Mouse (Mus musculus) monocyte, adult 2 months (primary cell): Measurements from ENCODE around the gene Sesn2.

Source experiments
- DNase-seq, 2 experiments: peaks; one replicate each; pipeline ENCODE4 v3.0.0; 2022; ENCODE audit warnings: low spot score in 2 of 2, low read depth in 1 of 2

The Sesn2 gene

DNA sequence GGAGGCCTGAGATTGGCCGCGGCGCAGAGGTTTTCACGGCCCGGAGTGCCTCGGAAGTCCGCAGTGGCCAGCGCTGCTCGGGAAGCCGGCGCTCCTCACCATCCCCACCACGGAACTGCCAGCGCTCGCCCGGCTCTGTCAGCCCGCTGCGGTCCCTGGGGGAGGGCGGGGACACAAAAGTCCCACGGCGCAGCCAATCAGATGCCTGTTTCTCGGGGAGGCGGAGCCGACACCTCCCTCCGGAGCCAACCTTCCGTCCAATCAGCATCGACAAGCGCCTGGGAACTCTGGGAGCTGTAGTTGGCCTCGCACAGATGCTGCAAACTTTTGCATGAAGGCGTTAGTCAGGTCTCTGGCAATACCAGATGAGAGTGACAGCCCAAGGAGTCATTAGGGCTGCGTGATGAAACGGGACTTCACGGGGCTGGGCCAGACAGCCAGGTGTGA, at the start of gene Sesn2:
TSS of gene Sesn2 (minus strand) at position 150 of the 447 bp plus-strand sequence.
- peak; percentile 94 to 95 for DNase-seq

DNA sequence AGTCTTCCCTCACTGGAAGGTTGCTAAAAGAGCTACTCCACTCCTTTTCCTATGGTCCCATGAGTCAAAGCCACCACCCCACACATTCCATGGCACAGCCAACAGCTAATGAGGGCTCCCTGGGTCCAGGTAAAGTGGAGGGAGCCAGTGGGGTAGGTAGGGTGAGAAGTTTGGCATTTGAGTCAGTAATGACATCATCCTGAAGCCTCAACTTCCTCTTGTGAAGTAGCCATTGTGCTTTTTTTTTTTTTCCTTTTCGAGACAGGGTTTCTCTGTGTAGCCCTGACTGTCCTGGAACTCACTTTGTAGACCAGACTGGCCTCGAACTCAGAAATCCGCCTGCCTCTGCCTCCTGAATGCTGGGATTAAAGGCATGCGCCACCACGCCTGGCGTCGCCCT, 45.2 kb upstream of the Sesn2 start:
- DNase-seq: peak in 1 of 2 experiments; percentile 10

DNA sequence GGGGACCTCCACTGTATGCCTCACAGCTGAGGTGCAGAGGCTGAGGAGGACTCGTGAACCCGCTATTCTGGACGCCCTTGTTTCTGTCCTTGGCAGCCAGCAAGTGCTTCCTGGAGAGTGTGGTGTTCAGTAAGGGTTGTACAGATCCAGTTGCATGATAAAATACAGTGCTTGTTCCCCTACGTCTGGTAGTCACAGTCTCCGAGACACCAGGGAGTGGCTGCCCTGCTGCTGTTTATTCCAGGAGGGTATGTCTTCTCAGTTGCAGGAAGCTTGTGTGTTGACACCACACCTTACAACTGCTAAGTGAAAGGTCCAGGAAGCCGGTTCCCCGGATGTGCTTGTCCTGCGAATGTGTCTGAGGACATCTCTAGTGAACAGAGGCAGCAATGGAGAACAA, 44.4 kb upstream of the Sesn2 start:
- no peak for DNase-seq

DNA sequence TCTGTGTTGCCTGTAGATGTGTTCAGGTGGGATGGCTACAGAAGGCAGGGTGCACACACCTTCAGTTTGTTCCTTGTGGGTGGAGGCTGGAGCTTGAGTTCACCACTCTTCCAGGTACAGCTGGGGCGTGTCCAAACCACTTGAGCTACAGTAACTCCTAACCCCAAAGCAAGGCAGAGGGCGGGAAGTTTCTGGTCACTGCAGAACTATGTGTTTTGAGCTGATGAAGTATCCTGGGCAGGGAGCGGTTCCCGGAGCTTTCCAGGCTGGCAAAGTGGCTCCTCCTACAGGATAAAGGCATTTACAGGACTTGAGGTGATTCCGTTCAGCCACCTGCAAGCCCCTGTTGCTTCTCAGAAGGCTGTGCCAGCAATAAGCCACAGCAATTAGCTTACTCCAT, 43.9 kb upstream of the Sesn2 start:
- DNase-seq: no peak

GRCm38 (mm10) chr4:132545851-132546250, 35.5 kb upstream of the Sesn2 start:
- DNase-seq: no peak

DNA sequence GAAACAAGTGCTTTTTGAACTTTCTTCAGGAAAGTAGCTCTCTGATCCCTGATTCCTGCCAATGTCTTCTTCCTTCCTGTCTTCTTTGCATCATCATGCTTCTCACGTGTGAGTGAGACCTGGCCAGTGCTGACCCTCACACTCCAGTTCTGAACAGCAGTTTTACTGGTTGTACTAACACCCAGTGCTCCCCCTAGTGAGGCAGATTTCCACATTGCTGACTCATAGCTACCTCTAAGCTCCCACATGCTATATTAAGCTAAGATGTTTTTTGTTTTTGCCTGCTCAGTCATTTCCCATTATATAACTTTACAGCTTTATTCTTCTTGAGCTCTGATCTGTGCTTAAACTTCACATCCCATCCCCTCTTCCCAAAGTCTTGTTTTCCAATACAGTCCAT, 32.4 kb upstream of the Sesn2 start:
- DNase-seq: no peak

GRCm38 (mm10) chr4:132541413-132541812, 31.1 kb upstream of the Sesn2 start:
- no peak for DNase-seq

- no peak for DNase-seq
These were observed 29.2 kb upstream of the Sesn2 start for GRCm38 (mm10) chr4:132539481-132539880.

DNA sequence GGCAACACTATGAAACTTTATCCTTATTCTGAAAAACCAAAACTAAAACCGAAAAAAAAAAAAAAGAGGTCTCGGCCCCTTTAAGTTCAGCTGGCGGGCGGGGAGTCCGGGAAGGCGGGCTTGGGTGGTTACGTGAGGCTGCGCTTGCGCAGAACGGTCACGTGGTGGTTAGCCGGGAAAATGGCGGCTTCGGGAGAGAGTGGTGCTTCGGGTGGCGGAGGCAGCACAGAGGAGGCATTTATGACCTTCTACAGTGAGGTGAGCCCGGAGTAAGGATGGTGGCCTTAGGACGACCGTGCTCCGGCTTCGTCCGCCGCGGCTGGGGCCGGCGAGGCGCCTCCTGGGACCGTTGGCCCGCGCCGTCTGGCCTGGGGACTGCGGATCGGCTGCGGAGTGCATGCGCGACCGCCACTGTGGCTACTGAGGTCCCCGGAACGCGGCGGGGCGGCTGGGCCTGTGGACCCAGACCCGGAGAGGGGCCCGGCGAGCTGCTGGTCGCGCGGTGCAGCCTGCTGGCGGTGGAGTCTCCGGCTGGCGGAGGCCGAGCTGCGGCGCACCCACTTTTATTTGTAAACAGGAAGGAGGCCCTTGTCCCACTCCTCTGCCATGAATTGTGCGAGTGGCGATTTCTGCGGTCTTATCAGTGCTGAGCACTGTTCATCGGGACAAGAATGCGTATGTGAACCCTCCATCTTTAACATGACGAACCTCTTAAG, 25.3 kb upstream of the Sesn2 start, which contains the start of gene Dnajc8:
TSS of gene Dnajc8 (plus strand) at position 145 of the 716 bp plus-strand sequence.
- peak; percentile 73 to 90 for DNase-seq

- peak in 1 of 2 experiments; percentile 73 for DNase-seq
These were observed 22.9 kb upstream of the Sesn2 start, which contains the start of gene Atpif1 for GRCm38 (mm10) chr4:132532981-132533916. Gene Atpif1 (minus strand): TSS chr4:132533659.

DNA sequence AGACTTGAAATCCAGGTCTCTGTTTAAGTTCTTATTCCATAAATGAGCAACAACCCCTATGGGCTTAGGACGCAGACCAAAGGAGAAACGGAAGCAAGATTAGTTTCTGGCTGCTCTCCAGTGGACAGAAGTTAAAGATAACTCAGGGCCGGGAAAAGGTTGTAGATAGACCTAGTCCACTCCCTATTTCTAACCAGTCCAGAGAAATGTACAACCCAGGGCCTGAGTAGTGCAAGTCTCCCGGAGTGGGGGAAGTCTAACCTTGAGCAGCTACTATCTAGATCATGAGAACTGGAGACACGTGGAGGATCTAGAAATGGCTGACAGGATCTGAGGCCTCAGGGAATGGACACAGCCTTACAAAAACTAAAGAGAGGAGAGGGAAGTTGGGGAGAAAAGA, 22.2 kb upstream of the Sesn2 start:
- no peak for DNase-seq

DNA sequence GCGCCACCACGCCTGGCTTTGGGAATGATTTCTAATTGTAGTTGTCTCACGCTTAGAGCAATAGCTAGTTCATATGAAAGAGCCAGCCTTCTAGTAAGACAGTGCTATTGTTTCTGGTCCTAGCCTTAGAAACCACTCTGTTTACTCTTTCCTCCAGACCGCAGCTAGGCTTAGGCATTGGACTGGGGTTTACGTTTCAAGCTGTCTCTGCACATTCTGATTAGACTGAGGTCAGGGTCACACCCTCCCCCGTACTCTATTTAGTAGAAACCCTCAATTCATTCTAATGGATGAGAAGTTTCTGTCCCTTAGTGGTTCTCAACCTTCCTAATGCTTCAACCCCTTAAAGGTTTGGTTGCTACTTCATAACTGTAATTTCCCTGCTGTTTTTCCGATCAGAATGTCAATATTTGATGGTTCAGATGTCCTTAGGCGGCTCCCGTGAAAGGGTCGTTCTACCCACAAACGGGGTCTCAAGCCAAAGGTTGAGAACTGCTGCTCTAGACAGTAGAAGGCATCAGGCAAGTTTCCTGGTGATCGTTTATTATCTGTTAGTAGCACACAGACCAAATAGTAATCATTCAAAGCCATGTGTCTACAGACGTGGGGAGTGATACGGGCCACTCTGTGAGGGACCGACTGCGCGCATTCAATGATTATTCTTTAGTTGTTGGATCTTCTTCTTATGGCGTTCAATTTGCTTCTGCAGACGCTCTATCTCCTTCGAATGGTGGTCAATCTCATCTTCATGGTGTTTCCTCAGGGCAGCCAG, 19.9 kb upstream of the Sesn2 start:
- DNase-seq: no peak

DNA sequence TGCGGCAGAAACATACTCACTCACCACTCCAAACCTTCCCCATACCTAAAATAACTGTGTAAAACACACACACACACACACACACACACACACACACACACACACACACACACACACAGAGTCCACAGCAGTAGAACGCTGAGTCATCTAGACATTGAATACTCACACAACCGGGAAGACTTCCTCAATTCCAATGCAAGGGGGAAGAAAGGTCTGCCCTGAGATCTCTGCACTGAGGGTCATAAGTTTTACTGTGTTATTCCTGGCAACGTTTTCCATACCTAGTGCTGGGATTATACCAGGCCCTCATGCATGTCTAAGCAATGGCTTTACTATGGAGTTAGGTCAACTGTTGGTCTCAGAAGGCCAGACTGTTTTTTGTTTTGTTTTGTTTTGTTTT, 19.0 kb upstream of the Sesn2 start:
- DNase-seq: no peak

DNA sequence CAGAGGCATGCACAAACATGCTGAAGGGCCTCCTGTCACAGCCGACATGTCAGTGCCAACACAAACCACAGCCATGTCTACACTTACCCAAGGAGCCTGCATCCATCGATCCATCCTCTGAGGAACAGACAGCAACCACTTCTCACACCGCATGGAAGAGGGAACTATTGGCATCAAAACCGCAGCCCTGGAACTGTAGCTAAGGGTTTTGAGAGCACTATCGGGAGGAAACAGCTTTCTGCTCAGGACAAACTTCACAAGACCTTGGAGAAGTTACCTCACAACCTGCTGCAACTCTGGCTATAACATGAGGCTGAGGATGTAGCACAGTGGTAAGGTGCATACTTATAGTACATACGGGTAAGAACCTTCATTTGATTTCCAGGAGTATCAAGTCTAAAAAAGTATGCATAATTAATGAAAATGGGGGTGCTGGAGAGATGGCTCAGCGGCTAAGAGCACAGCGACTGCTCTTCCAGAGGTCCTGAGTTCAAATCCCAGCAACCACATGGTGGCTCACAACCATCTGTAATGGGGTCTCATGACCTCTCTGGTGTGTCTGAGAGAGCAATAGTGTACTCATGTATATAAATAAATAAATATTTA, 17.7 kb upstream of the Sesn2 start:
- no peak for DNase-seq

- no peak for DNase-seq
These were observed 16.4 kb upstream of the Sesn2 start for GRCm38 (mm10) chr4:132526678-132527077.

DNA sequence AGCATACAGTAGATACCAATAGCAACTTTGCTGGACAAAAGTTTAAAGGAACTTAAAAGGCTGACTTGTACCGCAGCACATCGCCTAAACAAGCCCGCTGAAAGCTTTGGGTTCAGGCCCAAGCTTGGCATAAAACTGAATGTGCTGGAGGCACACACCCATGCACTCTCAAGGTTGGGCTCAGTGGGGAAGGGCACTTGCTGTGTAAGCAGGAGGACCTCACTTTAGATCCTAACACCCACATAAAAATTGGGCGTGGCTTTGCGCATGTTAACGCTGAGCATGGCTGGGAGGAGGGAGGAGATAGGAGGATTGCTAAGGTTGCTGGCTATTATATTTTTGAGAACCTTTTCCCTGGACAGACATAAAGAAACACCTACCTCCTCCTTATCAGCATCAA, 14.5 kb upstream of the Sesn2 start:
- DNase-seq: no peak

- no peak for DNase-seq
These were observed 14.0 kb upstream of the Sesn2 start for GRCm38 (mm10) chr4:132524321-132524741.

- DNase-seq: no peak
These were observed 8.9 kb upstream of the Sesn2 start for GRCm38 (mm10) chr4:132519188-132519587.

DNA sequence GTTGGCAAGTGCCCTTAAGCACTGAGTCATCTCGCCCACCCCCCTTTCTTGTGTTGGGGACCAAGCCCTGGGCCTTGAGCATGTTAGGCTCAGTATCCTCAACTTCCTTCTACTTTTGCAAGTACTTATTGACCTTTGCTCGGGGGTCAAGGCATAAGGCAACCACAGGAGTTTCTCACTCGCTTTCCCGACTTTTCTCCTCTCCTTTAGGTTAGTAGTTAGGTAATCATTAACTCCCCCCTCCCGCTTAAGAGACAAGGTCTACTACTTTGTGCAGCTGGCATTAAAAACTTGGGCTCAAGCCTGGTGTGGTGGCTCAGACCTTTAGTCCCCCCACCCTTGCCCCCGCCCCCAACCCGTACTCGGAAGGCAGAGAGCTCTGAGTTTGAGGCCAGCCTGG, 7.8 kb upstream of the Sesn2 start:
- no peak for DNase-seq

DNA sequence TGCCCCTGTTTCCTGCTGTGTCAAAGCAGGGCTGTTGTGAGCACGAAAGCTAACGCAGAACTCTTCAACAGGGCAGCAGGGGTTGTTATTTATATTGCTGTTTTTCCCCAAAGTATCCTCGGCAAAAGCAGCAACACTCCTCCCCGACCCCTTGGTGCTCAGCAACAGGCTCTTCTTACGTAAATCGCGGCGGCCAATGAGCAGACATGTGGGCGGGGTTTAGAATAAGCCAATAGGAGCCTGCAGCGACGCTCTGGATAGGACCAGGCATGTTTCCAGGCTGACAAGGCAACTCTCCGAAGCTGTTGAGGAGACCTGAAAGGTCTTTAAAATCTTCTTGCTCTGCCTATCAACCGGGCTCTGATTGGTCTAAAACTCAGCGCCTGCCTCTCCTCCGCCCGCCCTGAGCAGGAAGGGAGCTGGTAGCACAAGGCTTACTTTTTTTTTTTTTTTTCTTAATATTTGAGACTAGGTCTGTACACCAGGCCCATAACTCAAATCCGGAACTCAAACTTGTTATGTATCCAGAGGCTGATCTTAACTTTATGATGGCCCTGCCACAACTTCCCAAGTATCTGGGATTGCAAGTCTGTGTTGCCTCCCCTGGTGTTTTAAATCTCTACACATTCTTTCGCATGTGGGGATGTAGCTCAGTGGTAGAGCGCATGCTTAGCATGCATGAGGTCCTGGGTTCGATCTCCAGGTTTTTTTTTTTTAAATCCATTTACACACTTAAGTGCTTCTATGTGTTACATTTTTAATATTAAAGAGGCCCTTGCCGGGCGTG, 5.3 kb upstream of the Sesn2 start:
- peak; percentile 70 to 75 for DNase-seq
